Mouse (Mus musculus): ENCODE measurements around the gene Acat2.

GRCm38 (mm10) chr17:12942459-12943162 lies 17.9 kb downstream of the Acat2 start:
- TF ChIP-seq MYC (IDR thresholded peaks at IDR 0.05; ENCODE audit: low read depth, low read length) (no peak), POLR2A (IDR thresholded peaks at IDR 0.05; ENCODE audit: low read depth, low read length) (no peak), ZKSCAN1 (IDR thresholded peaks at IDR 0.05; ENCODE audit: borderline replicate concordance, low read depth, low read length) (no peak), E2F4 (IDR thresholded peaks at IDR 0.05; ENCODE audit: insufficient replicate concordance, low read depth, low read length) (no peak), CTCF (conservative IDR thresholded peaks at IDR 0.05 in 1 of 2, IDR thresholded peaks at IDR 0.05 in 1 of 2; ENCODE audit: low read depth in 2 of 2, low read length in 2 of 2) (no peak), MEF2A (IDR thresholded peaks at IDR 0.05; ENCODE audit: borderline replicate concordance, low read depth, low read length) (no peak), CHD2 (IDR thresholded peaks at IDR 0.05; ENCODE audit: low read length) (no peak), SMC3 (IDR thresholded peaks at IDR 0.05; ENCODE audit: low read depth, low read length) (no peak), TCF12 (IDR thresholded peaks at IDR 0.05; ENCODE audit: low read depth, low read length) (no peak), JUND (conservative IDR thresholded peaks at IDR 0.05; ENCODE audit: low read depth, low read length) (no peak), BHLHE40 (IDR thresholded peaks at IDR 0.05; ENCODE audit: low read depth, low read length) (no peak), ELF1 (IDR thresholded peaks at IDR 0.05; ENCODE audit: low read depth, low read length) (no peak), MAZ (IDR thresholded peaks at IDR 0.05; ENCODE audit: low read depth, low read length) (no peak), UBTF (IDR thresholded peaks at IDR 0.05; ENCODE audit: low read depth, low read length) (no peak)

Measured in CH12.LX (cell line).